Mouse (Mus musculus) neutrophil, adult 65 days (primary cell): ENCODE measurements around the gene 4930522H14Rik. TPM values are rescaled to one million over a fixed set of nuclear protein-coding genes. Genes with fewer than 3 reads are reported as not detected.

ENCODE experiments used
- total RNA-seq: library from RNA; stranded (reverse); gene quantifications from 2 replicates; pipeline ENCODE4 v1.2.4, GENCODE M21; 2023

The 4930522H14Rik gene
- not detected in 2 replicates for total RNA-seq

DNA sequence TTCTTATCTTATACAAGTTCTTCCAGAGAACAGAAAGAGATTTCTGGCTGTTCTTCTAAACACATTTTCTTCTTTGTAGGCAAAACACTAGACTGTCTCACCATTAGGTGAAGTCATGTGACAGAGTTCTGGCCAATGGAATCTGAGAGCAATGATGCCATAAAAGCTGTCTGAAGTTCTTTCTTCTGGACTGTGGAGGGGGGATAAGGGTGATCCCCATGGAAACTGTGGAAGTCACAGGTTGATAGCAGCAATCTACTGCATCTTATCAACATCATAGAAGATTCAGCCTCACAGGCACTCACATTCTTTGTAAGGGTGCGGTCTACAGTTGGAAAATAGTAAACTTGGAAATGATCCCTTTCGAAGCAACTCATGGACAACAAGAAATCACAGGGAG, at the start of gene 4930522H14Rik:
TSS of gene 4930522H14Rik (minus strand) at position 187 of the 400 bp plus-strand sequence.

DNA sequence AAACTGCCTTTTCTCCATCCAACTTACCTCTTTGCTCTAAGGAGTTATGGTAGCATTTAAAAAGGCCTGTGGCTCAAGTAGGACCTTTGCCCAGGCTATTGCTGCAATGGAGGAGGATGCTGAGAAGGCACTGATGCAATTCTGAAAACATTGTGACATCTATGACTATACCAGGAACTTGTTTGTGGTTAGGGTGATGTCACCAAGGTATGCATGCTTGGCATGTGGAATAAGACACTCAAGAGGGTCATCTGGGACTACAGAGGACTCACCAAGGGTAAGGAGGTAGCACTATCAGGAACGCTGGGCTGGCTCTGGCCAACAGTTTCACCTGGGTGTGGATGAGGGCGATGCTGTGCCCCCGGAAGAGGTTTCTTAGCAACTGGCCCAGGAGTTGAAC, 46.5 kb downstream of the 4930522H14Rik start, which contains the start of gene Rnf11:
TSS of gene Rnf11 (minus strand) at position 108 of the 400 bp plus-strand sequence.

Other genes with a start within 250 kb of the 4930522H14Rik start
- gene Ttc39a, start 124.7 kb downstream of the 4930522H14Rik start, total RNA-seq: 0.22 TPM in 1 of 2 replicates, not detected in the other
- 80.8 and 97.3 TPM in 2 replicates for gene Rnf11, start 46.6 kb downstream of the 4930522H14Rik start, total RNA-seq
- gene Cdkn2c, start 135.9 kb upstream of the 4930522H14Rik start, total RNA-seq: 31.7 and 40.5 TPM in 2 replicates
- gene Faf1, start 145.3 kb upstream of the 4930522H14Rik start, total RNA-seq: 19.5 and 24.5 TPM in 2 replicates